Mouse (Mus musculus) erythroblast, embryonic 14.5 days (primary cell): ENCODE measurements around the gene Cfap43.

ENCODE experiments used
- GATA1 ChIP-seq: IDR thresholded peaks from 2 replicates; pipeline ENCODE4 v1.6.1; 2012; ENCODE audit warnings: low read length, inconsistent platforms, mixed read lengths
- TAL1 ChIP-seq: IDR thresholded peaks from 3 replicates; pipeline ENCODE4 v1.6.1; 2012; ENCODE audit warnings: low read length, inconsistent platforms, mixed read lengths

- TF ChIP-seq TAL1 (no peak), GATA1 (no peak)
Observed at GRCm38 (mm10) chr19:47837527-47837901, 81.6 kb downstream of the Cfap43 start.
